Mouse (Mus musculus): ENCODE data around the gene Gpm6a. TPM values are rescaled to one million over a fixed set of nuclear protein-coding genes. Genes with fewer than 3 reads are reported as not detected.

Gpm6a gene
- polyA plus RNA-seq, 1 experiment = 1.4 TPM

DNA sequence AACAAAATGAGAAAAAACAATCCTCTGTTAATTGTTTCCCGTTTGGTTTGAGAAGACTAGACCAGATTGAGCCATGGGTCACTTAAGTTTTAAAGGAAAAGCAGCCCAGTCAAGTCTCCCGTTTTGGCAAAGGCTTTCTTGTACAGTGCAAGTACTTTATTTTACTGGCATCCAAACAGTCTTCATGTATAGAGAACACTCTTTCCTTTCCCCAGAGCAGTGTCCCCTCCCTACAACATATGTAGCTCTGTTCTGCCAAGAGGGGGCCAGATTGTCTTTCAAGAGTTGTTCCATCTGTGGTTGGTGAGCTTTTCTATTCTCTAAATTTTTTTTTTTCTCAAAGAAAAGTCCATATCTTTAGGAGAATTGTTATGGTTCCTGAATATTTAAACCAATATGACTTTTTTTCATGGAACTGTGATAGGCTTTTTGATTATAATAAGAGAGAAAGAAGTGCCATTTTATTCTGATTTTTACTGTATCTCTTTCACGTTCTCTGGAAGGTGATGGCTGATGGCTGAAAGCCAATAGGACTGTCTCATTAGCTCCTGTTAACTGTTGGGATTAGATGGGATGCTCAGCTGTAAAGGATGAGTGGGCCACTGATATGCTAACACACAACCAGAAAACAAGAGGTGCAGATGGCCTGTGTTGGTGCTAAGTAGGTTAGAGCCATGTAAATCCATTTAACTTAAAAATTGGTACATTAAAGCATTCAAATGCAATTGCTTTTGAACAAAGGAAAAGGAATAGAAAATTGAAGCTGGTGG is 37.4 kb downstream of the Gpm6a start:
- WGBS = 81% methylated on average over 3 of the region's 3 CpGs
- H3K4me3 ChIP-seq (ENCODE audit: control insufficient read depth, insufficient read depth, low read length) = no peak overlapping the region
- TF ChIP-seq POLR2A (IDR thresholded peaks at IDR 0.05; ENCODE audit: control insufficient read depth, extremely low read depth, insufficient read depth, low read length, poor library complexity) = no peak
- no peak for TF ChIP-seq CTCF (IDR thresholded peaks at IDR 0.05; ENCODE audit: borderline replicate concordance, control insufficient read depth, extremely low read depth, insufficient read depth, low read length, poor library complexity)
- no peak overlapping the region for H3K27ac ChIP-seq (ENCODE audit: control insufficient read depth, insufficient read depth, low read length)
- no peak for DNase-seq
- no peaks in the 10 kb centered on the region for H3K4me1 ChIP-seq (replicated peaks; ENCODE audit: control insufficient read depth, insufficient read depth, low read length)
- H3K27me3 ChIP-seq (ENCODE audit: control insufficient read depth, insufficient read depth, low read length) = no peaks in the 10 kb centered on the region
- H3K36me3 ChIP-seq (ENCODE audit: control insufficient read depth, insufficient read depth, low read length) = no peaks in the 10 kb centered on the region

GRCm38 (mm10) chr8:54995662-54996061 is 41.0 kb downstream of the Gpm6a start:
- no peak overlapping the region for H3K27ac ChIP-seq (ENCODE audit: control insufficient read depth, insufficient read depth, low read length)
- WGBS = 70% methylated on average over 1 of the region's 1 CpGs
- no peak for TF ChIP-seq POLR2A (IDR thresholded peaks at IDR 0.05; ENCODE audit: control insufficient read depth, extremely low read depth, insufficient read depth, low read length, poor library complexity)
- TF ChIP-seq CTCF (IDR thresholded peaks at IDR 0.05; ENCODE audit: borderline replicate concordance, control insufficient read depth, extremely low read depth, insufficient read depth, low read length, poor library complexity) = no peak

DNA sequence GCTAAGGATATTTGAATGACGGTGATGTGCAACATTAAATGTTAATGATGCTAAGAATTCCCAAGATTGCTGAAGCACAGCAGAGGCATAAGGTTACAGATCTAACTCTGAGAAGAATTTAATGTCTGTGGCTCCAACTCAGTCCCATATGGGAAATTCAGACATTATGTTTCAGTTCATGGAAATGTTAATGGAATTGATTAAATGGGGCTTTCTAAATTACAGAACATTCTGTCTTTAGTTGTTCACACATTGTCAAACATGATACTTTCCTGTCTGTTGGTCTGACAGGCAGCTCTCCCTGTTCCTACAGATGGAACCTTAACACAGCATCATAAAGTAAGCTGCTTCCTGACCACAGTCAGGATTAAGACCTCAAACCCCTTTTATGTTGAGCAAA is 47.8 kb downstream of the Gpm6a start:
- no peaks in the 10 kb centered on the region for H3K4me1 ChIP-seq (replicated peaks; ENCODE audit: control insufficient read depth, insufficient read depth, low read length)
- no peaks in the 10 kb centered on the region for H3K27me3 ChIP-seq (ENCODE audit: control insufficient read depth, insufficient read depth, low read length)
- no peak for DNase-seq
- no peak overlapping the region for H3K27ac ChIP-seq (ENCODE audit: control insufficient read depth, insufficient read depth, low read length)
- no peaks in the 10 kb centered on the region for H3K36me3 ChIP-seq (ENCODE audit: control insufficient read depth, insufficient read depth, low read length)
- 95% methylated on average over 1 of the region's 1 CpGs for WGBS
- H3K4me3 ChIP-seq (ENCODE audit: control insufficient read depth, insufficient read depth, low read length) = no peak overlapping the region
- no peak for TF ChIP-seq POLR2A (IDR thresholded peaks at IDR 0.05; ENCODE audit: control insufficient read depth, extremely low read depth, insufficient read depth, low read length, poor library complexity)
- TF ChIP-seq CTCF (IDR thresholded peaks at IDR 0.05; ENCODE audit: borderline replicate concordance, control insufficient read depth, extremely low read depth, insufficient read depth, low read length, poor library complexity) = no peak

More at GRCm38 (mm10) chr8:54995662-54996061, 41.0 kb downstream of the Gpm6a start:
- H3K27me3 ChIP-seq (ENCODE audit: control insufficient read depth, insufficient read depth, low read length) = no peaks in the 10 kb centered on the region
- no peaks in the 10 kb centered on the region for H3K4me1 ChIP-seq (replicated peaks; ENCODE audit: control insufficient read depth, insufficient read depth, low read length)
- no peaks in the 10 kb centered on the region for H3K36me3 ChIP-seq (ENCODE audit: control insufficient read depth, insufficient read depth, low read length)
- H3K4me3 ChIP-seq (ENCODE audit: control insufficient read depth, insufficient read depth, low read length) = no peak overlapping the region
- no peak for DNase-seq

GRCm38 (mm10) chr8:55002946-55003345 is 48.3 kb downstream of the Gpm6a start:
- TF ChIP-seq POLR2A (IDR thresholded peaks at IDR 0.05; ENCODE audit: control insufficient read depth, extremely low read depth, insufficient read depth, low read length, poor library complexity) (no peak), CTCF (IDR thresholded peaks at IDR 0.05; ENCODE audit: borderline replicate concordance, control insufficient read depth, extremely low read depth, insufficient read depth, low read length, poor library complexity) (no peak)
- Histone ChIP-seq H3K27ac (ENCODE audit: control insufficient read depth, insufficient read depth, low read length) (no peak overlapping the region), H3K4me3 (ENCODE audit: control insufficient read depth, insufficient read depth, low read length) (no peak overlapping the region), H3K36me3 (ENCODE audit: control insufficient read depth, insufficient read depth, low read length) (no peaks in the 10 kb centered on the region), H3K4me1 (replicated peaks; ENCODE audit: control insufficient read depth, insufficient read depth, low read length) (no peaks in the 10 kb centered on the region), H3K27me3 (ENCODE audit: control insufficient read depth, insufficient read depth, low read length) (no peaks in the 10 kb centered on the region)
- no peak for DNase-seq
- 53% methylated on average over 2 of the region's 2 CpGs for WGBS

GRCm38 (mm10) chr8:55012228-55012627 is 57.6 kb downstream of the Gpm6a start:
- H3K27me3 ChIP-seq (ENCODE audit: control insufficient read depth, insufficient read depth, low read length) = no peaks in the 10 kb centered on the region
- no peak overlapping the region for H3K4me3 ChIP-seq (ENCODE audit: control insufficient read depth, insufficient read depth, low read length)
- 64% methylated on average over 2 of the region's 2 CpGs for WGBS
- H3K36me3 ChIP-seq (ENCODE audit: control insufficient read depth, insufficient read depth, low read length) = no peaks in the 10 kb centered on the region
- TF ChIP-seq POLR2A (IDR thresholded peaks at IDR 0.05; ENCODE audit: control insufficient read depth, extremely low read depth, insufficient read depth, low read length, poor library complexity) (no peak), CTCF (IDR thresholded peaks at IDR 0.05; ENCODE audit: borderline replicate concordance, control insufficient read depth, extremely low read depth, insufficient read depth, low read length, poor library complexity) (no peak)
- DNase-seq = no peak
- H3K4me1 ChIP-seq (replicated peaks; ENCODE audit: control insufficient read depth, insufficient read depth, low read length) = no peaks in the 10 kb centered on the region
- no peak overlapping the region for H3K27ac ChIP-seq (ENCODE audit: control insufficient read depth, insufficient read depth, low read length)

DNA sequence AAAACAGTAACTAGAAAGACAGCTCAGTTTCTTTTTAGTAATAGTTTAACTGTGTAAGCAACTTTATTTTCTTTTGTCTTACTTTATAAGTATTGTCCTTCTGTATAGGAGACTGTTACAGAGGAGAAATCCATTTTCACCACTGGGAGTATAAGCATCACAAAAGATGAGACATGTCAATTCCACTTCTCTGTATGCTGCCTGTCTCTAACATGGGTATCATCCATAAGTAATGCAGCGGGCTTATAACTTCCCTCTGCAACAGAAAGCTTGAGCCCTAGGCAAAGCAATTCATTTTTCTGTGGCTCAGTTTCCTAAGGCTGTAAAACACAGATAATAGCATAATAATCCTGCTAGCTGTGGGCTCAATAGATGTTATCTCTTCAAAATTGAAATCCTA is 62.4 kb downstream of the Gpm6a start:
- DNase-seq = no peak
- Histone ChIP-seq H3K27ac (ENCODE audit: control insufficient read depth, insufficient read depth, low read length) (no peak overlapping the region), H3K4me3 (ENCODE audit: control insufficient read depth, insufficient read depth, low read length) (no peak overlapping the region), H3K36me3 (ENCODE audit: control insufficient read depth, insufficient read depth, low read length) (no peaks in the 10 kb centered on the region), H3K4me1 (replicated peaks; ENCODE audit: control insufficient read depth, insufficient read depth, low read length) (no peaks in the 10 kb centered on the region), H3K27me3 (ENCODE audit: control insufficient read depth, insufficient read depth, low read length) (no peaks in the 10 kb centered on the region)
- 77% methylated on average over 1 of the region's 1 CpGs for whole genome bisulfite sequencing
- TF ChIP-seq POLR2A (IDR thresholded peaks at IDR 0.05; ENCODE audit: control insufficient read depth, extremely low read depth, insufficient read depth, low read length, poor library complexity) = no peak
- no peak for TF ChIP-seq CTCF (IDR thresholded peaks at IDR 0.05; ENCODE audit: borderline replicate concordance, control insufficient read depth, extremely low read depth, insufficient read depth, low read length, poor library complexity)

Data from thymus, adult 2 months (tissue).